Mouse (Mus musculus): ENCODE data around the gene Slc31a1.

Gene Slc31a1

DNA sequence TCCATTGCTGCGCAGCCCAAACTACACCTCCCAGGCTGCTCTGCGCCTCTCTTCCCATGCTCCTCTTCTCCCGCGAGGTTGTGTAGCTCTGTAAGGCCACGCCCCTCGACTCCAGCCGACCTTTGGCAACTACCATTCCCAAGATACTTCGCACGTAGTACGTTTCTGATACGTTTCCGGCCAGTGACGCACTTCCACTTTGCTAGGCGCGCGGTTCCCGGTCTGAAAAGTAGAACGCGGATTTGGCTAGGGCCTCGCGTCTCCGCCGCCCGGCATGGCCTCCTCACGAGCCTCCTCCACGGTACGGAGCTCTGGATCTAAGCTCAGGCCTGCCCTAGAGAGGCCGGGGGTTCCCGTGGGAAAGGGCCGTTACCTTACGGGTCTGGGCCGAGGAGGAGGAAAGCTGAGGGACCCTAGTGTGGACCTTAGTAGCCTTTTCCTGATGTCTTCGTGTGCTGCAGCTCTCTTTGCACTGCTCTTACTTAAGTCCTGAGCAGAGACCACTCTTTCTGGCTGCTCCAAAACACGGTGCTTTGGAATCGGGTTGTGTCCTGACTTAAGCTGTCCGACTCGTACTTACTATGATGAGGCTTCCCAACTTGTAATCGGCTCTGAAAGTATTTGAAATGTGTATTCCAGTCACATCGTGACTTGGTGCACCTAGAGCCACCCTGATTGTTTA is 48.2 kb downstream of the Slc31a1 start, which contains the start of the genes Cdc26 and Prpf4:
Gene Cdc26, minus strand, starts transcription at position 42 of the 682 bp plus-strand sequence.
Gene Prpf4, plus strand, starts transcription at position 197 of the 682 bp plus-strand sequence.
- peak; percentile 98 for DNase-seq

DNA sequence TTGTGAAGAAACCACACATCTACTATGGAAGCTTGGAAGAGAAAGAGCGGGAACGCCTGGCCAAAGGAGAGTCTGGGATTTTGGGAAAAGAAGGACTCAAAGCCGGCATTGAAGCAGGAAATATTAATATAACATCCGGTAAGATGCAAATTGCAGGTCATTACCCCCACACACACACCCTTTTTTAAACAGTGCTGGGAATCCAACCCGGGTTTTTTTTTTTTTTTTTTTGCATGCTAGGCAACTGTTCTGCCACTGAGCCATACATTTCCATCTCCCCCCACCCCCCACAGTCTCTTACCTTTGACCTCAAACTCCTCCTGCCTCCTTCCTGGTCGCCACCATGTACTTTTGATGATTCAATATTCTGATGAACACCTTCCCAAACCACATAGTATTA is 49.1 kb downstream of the Slc31a1 start:
- DNase-seq, result no peak

DNA sequence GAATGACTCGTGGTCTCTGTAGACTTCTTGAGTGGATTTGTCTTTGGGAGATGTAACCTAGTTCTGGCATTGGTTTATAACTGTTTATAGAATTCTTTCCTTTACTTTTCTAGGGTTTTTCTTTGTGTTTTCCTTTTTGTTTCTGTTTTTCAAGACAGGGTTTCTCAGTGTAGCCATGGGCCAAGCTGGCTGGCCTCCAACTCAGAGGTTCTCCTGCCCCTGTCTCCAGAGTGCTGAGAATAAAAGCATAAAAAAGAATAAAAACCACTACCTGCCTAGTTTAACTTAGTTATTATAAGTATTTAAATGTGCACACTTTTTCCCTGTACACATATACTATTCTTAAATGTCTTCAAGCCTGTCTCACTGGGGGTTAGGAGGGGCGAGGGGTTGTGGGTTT is 49.8 kb downstream of the Slc31a1 start:
- DNase-seq, result no peak

DNA sequence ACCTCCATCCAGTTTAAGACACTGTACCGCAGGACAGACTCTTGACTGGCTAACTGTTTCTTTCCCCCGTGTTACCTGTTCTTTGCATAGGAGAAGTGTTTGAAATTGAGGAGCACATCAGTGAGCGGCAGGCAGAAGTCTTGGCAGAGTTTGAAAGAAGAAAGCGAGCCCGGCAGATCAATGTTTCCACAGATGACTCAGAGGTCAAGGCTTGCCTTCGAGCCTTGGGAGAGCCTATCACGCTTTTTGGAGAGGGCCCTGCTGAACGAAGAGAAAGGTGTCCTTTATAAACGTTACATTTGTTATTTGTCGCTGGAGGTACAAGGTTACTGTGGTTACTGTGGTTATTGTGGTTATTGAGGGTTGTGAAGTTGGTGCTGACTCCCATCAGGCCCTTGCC is 51.1 kb downstream of the Slc31a1 start:
- no peak for DNase-seq

DNA sequence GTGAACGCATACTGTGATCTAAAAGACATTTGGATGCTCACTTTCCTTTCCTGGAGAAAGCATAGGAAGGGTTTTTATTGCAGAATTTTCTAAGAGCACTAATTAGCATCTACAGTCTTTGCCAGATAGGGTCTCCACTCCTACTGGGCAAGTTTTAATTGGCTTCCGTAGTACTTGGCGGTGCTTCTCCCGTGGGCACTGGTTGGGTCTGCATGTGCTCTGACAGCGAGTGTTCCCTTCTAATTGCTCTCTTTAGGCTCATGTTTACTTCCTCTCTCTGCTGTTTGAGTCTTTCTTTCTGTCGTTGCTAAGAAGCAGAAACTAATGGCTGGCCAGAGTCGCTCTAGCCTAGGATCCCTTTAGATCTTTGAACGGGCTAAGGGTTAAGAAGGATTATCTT is 57.9 kb downstream of the Slc31a1 start:
- no peak for DNase-seq

DNA sequence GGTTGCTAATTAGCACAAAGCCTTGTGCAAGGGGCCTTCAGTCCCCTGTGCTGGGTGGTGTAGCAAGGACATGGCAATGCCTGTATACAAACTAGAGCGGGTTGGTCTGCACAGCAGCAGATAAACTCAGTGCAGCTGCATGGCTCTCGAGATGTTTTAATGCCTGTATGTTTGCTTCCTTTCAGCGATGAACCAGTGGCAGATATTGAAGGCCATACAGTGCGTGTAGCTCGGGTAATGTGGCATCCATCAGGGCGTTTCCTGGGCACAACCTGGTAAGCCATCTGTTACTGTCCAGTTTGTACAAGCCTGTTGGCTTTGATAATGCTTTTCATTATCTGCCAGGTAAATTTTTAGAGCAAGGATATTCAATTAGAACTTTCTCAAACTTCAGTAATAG is 58.6 kb downstream of the Slc31a1 start:
- DNase-seq, result no peak

DNA sequence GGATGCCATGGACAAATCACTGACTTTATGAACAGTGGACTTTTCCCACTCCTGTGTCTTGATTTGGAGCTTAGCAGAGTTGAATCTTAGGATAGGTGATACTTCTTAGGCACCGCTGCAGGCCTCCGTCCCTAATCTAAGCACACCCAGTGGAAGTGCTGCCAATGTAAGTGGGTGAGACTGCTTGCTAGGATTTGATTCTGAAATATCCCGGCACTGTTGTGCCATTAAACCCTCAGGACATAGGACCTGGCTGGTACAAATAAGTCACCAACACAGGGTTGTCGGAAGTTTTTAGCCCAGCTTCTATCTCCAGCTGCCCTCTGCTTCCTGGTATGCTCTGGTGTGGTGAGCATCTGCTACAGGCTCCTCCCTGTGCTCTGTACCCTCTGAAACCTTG is 65.4 kb downstream of the Slc31a1 start:
- DNase-seq, result no peak

DNA sequence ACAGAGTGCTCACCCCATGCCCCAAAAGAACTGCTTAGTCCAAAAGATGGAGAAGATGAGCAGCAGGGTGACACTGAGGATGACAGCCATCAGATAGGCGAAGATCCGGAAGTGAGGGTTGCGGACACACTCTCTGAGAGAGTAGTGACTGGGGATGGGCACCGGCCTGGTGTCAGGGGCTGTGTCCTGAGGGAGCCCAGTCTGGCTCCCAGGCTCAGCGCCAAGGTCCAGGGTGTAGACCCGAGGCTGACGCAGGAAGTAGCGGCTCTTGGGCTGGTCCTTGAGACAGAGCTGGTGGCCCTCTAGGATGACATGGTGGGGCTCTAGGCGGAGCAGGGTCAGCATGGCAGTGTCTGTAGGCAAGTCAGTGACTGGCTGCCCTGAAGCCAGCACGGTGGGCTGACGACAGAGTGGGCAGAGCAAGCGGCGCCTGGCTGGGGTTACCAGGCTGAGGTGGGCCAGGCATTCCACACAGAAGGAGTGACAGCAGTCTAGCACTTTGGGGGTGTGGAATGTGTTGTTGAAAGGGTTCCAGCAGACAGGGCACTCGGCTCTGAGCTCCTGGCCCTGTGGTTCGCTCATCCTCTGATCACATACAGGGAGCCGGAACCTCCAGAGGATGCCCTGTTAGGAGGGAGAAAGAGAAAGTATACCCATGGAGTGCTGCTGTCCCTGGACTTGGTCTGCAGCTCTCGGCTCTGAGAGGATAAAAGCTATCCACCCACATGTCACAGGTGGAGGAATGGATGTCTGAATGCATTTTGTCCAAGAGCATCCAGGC is 67.6 kb downstream of the Slc31a1 start:
- no peak for DNase-seq

DNA sequence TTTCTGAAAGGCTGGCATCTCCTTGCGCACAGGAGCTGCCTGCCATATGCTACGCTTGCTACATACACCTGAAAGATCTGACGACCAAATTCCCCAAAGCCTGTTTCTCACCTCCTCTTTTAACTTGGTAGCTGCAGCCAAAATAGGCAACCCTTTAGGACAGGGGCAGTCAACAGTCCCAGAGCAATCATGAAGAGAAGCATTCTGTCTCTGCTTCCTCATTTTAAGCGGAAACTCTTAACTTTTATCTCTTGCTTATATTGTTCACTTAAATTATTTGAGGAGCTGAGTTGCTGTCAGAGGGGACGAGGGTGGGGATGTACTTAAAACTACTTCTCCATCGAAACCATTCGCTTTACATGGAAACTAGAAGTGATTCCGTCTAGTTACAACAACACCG is 69.1 kb downstream of the Slc31a1 start:
- DNase-seq, result no peak

DNA sequence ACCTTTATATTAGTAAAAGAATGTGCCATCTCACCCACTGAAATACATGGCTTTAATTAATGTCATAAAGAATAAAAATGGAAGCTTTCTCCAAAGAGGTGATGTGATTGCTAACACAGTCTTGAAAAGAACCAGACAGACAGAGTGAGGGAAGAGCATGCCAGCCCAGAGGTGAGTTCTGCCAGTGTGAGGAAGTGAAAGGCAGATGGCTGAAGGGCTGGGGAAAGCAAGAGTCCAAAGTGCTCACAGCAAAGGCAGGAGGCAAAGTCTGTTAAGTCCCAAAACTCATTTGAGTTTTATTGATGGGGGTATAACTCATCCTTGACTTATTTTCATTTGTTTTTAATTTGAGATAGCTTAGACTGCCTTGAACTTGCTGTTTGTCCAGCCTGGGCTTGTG is 70.2 kb downstream of the Slc31a1 start:
- no peak for DNase-seq

DNA sequence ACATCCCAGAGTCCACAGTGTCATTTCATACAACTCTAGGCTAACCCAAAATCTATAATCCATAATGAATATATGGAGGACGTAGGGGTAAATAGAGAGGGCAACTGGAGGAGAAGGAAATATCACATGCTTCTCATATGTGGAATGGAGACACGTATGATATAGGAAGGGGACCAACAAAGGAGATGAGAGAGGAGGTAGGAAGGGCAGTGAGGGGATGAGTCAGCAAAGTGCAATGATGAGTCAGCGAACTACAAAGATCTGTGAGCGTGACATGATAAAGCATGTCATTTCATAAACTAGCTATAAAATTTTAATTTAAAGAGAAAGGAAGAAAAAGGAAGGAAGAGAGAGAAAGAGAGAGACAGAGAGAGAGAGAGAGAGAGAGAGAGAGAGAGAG is 71.0 kb downstream of the Slc31a1 start:
- DNase-seq, result no peak

DNA sequence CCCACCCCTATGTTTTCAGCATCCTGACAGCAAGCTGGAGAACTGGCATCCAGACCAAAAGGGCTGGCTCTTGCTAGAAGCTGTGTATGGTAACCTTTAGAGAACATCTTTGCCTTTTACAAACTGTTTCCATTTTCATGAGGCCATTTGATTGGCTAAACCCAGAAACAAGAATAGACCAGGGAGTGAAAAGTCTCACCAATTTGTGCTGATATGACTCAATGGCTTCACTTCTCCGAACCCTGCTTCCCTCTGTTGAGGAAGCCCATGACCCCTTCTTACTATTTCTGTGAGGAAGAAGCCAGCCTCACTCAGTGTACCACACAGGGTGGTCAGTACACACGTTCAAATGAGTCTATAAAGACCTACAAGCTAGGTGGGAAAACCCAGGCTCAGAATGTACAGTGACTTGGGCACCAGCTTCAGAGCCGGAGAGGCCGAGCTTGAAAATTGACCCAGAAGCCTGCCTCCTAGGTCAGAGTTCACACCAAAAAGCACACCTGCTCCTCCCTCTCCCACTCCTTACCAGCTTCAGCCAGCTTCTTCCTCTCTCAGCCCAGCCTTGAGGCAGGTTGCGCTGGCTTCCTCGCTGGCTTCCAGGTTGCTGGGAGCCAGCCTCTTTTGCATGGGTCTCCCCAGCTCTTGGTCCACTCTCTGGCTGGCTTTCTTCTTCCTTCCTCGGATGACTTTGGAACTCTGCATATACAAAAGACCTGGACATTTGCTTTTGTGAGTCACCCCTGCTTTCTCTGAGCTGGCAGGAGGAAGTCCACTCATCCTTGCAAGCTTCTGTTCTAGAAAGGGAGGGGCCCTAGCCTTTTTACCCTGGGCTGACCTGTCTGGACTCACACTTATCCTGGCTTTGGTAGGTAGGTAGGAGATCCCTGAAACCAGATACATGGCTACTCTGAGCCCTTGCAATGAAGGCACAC is 73.7 kb downstream of the Slc31a1 start:
- DNase-seq, result peak; percentile 67

DNA sequence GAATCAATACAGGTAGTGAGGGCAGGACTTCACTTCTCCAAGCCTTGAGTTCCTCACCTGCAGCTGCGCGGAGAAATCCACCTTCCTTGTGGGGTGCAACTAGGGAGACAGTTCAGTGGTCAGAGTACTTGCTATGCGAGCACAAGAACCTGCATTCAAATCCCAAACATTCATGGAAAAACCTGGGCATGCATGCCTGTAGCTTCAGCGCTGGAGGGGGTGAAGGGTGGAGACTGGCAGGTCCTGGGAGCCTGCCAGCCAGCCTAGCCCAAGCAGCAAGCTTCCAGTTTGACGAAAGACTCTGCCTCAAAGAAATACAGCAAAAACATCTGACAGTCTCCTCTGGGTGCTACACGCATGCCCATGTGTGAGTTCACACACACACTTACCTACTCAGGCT is 74.6 kb downstream of the Slc31a1 start, which contains the start of gene Rnf183:
Gene Rnf183, minus strand, starts transcription at position 172 of the 400 bp plus-strand sequence.
- DNase-seq, result peak; percentile 70

DNA sequence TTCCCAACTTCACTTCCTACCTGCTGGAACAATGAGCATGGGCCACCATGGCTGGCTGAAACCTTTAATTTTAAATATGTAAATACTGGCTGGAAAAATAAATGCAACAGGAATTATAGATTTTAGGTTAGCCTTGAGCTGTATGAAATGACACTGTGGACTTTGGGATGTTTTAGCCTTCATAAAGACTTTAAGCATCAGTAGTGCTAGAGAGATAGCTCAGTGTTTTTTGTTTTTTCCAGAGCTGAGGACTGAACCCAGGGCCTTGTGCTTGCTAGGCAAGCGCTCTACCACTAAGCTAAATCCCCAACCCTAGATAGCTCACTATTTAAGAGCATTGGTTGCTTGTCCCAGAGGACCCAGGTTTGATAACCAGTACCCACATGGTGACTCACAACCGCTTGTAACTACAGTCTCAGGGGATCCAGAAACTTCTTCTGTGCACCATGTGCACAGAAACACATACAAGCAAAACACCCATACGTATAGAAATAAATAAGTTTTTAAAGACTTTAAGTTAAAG is 76.8 kb downstream of the Slc31a1 start:
- no peak for DNase-seq

DNA sequence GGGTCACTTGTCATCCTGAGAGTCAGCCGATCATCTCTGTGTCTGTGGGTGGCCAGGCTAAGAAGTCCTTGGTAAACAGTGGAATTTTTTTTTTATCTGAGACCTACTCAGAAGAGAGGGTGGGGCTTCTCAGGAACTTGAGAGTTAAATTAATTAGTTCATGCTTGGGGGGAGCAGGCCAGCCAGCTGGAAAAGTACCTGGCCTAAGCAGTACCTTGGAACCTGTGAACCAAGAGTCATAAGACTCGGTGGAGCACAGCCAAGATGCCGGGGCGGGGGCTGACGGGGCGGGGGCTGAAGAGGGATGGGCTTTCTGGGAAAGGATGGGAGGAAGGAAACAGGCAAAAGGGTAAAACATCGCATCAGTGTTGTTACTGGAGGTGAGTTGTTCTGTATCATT is 77.3 kb downstream of the Slc31a1 start:
- peak; percentile 69 for DNase-seq

DNA sequence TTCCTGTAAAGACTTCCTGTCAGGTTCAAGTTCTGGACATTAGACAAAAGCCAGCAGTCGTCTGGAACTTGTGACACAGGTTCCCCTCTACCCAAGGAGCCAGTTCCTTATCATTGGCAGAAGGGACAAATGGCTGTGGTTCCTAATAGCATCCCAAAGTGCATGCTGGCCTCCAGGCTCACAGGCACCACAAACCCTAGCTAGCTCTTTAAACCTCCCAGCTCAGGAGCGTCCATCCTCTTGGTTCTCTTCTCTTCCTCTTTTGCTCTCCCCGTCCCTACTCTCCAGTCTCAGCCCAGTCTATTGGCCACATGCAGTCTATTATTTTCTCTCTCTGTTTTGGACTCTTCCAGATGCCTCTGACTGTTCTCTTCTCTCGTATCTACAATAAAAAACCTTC is 79.3 kb downstream of the Slc31a1 start:
- DNase-seq, result no peak

DNA sequence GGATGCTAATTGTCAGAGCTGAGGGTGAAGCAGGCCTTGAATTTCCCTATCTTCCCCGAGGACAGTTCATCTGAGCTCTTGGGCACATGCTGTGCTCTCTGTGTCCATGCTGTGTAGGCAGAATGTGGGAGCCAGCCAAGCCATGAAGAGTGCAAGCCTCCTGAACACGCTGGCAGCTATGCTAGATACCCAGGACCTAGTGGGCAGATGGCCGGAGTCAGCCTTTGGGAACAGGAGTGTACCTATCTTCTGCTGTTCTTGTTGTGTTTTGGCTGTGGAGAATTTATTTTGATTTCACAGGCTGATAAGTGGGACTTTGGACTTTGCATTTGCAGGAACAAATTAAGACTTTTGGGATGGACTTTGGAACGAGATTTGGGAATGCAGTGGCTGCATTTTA is 80.0 kb downstream of the Slc31a1 start:
- DNase-seq, result peak; percentile 69

DNA sequence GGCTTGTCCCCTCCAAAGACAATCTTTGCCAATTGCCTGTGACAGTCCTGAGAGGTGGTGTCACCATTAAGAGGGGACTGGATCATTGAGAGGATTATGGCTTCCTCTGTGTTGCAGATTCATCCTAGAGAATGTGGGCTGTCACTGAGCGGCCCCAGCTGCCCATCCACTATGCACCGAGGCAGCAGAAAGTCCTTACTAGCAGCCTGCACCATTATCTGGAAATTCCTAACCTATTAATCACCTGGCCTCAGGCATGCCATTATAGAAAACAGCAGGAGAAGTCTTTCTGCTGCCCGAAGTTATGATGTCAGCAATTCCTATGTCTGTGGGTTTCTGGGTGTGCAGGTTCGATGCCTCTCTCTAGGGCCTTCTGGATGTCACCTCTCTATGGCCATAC is 80.5 kb downstream of the Slc31a1 start:
- no peak for DNase-seq
